Mouse (Mus musculus): ENCODE measurements around the gene Rnf208.

DNA sequence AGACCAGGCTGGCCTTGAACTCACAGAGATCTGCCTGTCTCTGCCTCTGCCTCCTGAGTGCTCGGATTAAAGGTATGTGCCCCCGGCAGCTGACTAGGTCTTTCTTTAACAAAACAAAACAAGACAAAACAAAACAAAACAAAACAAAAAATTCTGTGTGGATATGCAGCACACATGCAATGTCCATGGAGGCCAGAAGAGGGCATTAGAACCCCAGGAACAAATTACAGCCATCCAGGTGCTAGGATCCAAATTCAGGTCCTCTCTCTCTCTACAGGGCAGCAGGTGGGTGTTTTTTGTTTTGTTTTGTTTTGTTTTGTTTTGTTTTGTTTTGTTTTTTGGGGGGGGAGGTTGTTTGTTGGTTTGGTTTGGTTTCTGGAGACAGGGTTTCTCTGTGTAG is 16.8 kb downstream of the Rnf208 start:
- TF ChIP-seq GATA1 (IDR thresholded peaks at IDR 0.05; ENCODE audit: borderline replicate concordance, low read length) = no peak
- TF ChIP-seq CTCF (IDR thresholded peaks at IDR 0.05; ENCODE audit: low read depth, low read length) = peak; percentile 46; the same call in 1 of the 2 replicates
- no peak for TF ChIP-seq GATA2 (IDR thresholded peaks at IDR 0.05; ENCODE audit: borderline replicate concordance, low read depth, low read length)
- no peak for TF ChIP-seq TAL1 (conservative IDR thresholded peaks at IDR 0.05; ENCODE audit: low read depth, low read length)
- TF ChIP-seq POLR2AphosphoS5 (IDR thresholded peaks at IDR 0.05; ENCODE audit: insufficient replicate concordance, low read depth, low read length) = no peak

Measured in G1E (cell line).